Mouse (Mus musculus): ENCODE results near the gene Kl.

DNA sequence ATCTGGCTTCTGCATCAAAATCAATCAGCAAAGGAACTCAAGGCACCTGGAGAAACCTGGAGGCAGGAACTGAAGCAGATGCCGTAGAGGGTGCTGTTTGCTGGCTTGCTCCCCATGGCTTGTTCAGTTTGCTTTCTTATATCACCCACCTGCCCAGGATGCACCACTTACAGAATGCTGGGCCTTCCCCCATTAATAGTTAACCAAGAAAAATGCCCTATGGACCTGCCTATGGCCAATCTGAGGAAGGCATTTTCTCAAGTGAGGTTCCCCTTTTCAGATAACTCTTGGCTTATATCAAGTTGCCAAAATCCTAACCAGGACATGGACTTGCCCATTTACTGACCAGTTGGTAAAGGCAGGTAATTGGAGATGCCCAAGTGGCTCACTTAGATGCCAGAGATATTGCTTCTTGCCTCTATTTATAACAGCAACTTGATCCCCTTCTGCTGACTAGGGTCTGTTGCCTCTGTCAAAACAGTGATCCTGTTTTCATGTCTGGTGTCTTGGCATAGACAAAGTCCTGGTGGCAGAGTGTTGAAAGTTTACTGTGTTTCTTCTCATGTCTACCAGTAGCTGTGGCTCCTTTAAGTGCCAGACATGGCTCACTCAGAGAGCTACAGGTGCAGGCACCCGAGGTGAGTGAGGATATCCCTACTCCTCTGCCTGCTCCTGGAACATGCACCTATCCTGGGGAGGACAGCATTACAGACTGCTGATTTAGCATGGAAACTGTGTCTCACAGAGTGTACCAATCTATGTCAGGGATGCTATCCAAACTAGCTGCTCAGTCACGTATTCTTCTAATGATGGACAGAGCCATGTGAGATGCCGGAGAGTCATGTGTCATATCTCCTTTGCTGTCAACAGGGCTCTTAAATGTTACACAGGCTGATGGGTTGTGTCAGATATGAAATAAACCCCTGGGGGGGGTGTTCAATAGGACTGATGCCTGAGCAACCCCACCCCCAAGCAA, 37.0 kb upstream of the Kl start:
- TF ChIP-seq CTCF (IDR thresholded peaks at IDR 0.05; ENCODE audit: borderline replicate concordance, extremely low read depth, insufficient read depth, insufficient read length) (no peak), POLR2A (IDR thresholded peaks at IDR 0.05; ENCODE audit: borderline replicate concordance, extremely low read depth, insufficient read depth, insufficient read length, poor library complexity, severe bottlenecking) (no peak)

Data from brain, embryonic 14.5 days (tissue).